Mouse (Mus musculus) neural tube, embryonic 15.5 days (tissue): ENCODE measurements around the gene Hexim1. TPM values are rescaled to one million over a fixed set of nuclear protein-coding genes. Genes with fewer than 3 reads are reported as not detected.
A peak's percentile ranks its signal among the peaks of the same experiment; 100 is the strongest.

Experiments used
- ATAC-seq: fragments of 200-750 bp; cut with Nextera tagmentation; 2 replicates; pipeline ENCODE4 v1.8.0; 2017; ENCODE audit warnings: mild to moderate bottlenecking, moderate TSS enrichment, moderate library complexity; ENCODE audit not compliant: low FRiP score
- H3K27ac ChIP-seq: fragments of 300-500 bp; sonication (generic); replicated peaks from 2 replicates; pipeline ENCODE4 v1.5.1; 2015; ENCODE audit warnings: mild to moderate bottlenecking, inconsistent platforms
- H3K27me3 ChIP-seq: fragments of 300-500 bp; sonication (generic); replicated peaks from 2 replicates; pipeline ENCODE4 v1.6.1; 2015; ENCODE audit warnings: inconsistent platforms
- H3K36me3 ChIP-seq: fragments of 300-500 bp; sonication (generic); 2 replicates; pipeline ENCODE4 v1.6.1; 2015; ENCODE audit warnings: inconsistent platforms
- H3K4me1 ChIP-seq: fragments of 300-500 bp; sonication (generic); 2 replicates; pipeline ENCODE4 v1.6.1; 2015; ENCODE audit warnings: inconsistent platforms
- H3K4me2 ChIP-seq: fragments of 300-500 bp; sonication (generic); 2 replicates; pipeline ENCODE4 v1.6.1; 2015; ENCODE audit warnings: inconsistent platforms, mild to moderate bottlenecking, moderate library complexity
- H3K4me3 ChIP-seq: fragments of 300-500 bp; sonication (generic); replicated peaks from 2 replicates; pipeline ENCODE4 v1.5.1; 2015; ENCODE audit warnings: mild to moderate bottlenecking, inconsistent platforms
- H3K9ac ChIP-seq: fragments of 300-500 bp; sonication (generic); replicated peaks from 2 replicates; pipeline ENCODE4 v1.6.1; 2015; ENCODE audit warnings: mild to moderate bottlenecking, inconsistent platforms
- H3K9me3 ChIP-seq: fragments of 300-500 bp; sonication (generic); replicated peaks from 2 replicates; pipeline ENCODE4 v1.6.1; 2016; ENCODE audit warnings: inconsistent platforms
- WGBS: fragments of 180-500 bp; shearing (Covaris S2); methylation state at CpG from one replicate; pipeline ENCODE4 v1.1.7; 2015; ENCODE audit warnings: mixed read lengths; 5-methylcytosine and 5-hydroxymethylcytosine counted together
- polyA plus RNA-seq: library from polyadenylated mRNA; unstranded; fragments of >200 nt; fragmentation: Nextera tagmentation; extraction: Ambion mirVana; gene quantifications from 2 replicates; pipeline ENCODE4 v1.2.1, GENCODE M21; 2015

Hexim1 gene
- polyA plus RNA-seq, 1 experiment from 2014 or later: 4.3 TPM

DNA sequence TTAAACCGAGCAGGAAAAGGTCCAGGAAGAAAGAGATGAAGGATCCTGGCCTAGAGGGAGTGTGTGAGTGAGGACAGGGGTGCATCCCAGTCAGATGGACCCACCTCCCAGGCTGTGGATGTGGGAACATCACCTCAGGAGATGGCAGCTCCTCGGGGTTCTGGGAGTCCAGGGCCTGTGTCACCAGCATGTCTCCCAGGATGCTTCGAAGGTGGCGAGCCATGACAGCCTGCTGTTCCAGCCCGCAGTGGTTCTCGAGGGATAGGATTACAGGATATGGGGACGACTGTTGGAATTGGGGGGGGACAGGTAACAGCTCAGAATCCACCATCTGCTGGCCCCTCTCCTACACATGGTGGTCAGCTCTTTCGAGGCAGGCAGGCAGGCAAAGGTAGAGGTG, 39.5 kb upstream of the Hexim1 start:
- no peak for ATAC-seq
- Histone ChIP-seq H3K4me2 (no peak overlapping the region), H3K27me3 (peaks cover 23% of the 10 kb centered on the region), H3K9me3 (no peaks in the 10 kb centered on the region), H3K4me1 (peaks cover 14% of the 10 kb centered on the region), H3K9ac (no peak overlapping the region), H3K36me3 (no peaks in the 10 kb centered on the region), H3K4me3 (no peak overlapping the region), H3K27ac (no peak overlapping the region)
- 92% methylated on average over 8 of the region's 8 CpGs for WGBS

GRCm38 (mm10) chr11:103078131-103078530, 37.9 kb upstream of the Hexim1 start:
- ATAC-seq: no peak
- H3K27me3 ChIP-seq: peaks cover 35% of the 10 kb centered on the region
- no peaks in the 10 kb centered on the region for H3K36me3 ChIP-seq
- peaks cover 14% of the 10 kb centered on the region for H3K4me1 ChIP-seq
- no peaks in the 10 kb centered on the region for H3K9me3 ChIP-seq
- H3K9ac ChIP-seq: no peak overlapping the region
- H3K4me3 ChIP-seq: no peak overlapping the region
- no peak overlapping the region for H3K4me2 ChIP-seq
- 82% methylated on average over 11 of the region's 11 CpGs for WGBS
- H3K27ac ChIP-seq: no peak overlapping the region

DNA sequence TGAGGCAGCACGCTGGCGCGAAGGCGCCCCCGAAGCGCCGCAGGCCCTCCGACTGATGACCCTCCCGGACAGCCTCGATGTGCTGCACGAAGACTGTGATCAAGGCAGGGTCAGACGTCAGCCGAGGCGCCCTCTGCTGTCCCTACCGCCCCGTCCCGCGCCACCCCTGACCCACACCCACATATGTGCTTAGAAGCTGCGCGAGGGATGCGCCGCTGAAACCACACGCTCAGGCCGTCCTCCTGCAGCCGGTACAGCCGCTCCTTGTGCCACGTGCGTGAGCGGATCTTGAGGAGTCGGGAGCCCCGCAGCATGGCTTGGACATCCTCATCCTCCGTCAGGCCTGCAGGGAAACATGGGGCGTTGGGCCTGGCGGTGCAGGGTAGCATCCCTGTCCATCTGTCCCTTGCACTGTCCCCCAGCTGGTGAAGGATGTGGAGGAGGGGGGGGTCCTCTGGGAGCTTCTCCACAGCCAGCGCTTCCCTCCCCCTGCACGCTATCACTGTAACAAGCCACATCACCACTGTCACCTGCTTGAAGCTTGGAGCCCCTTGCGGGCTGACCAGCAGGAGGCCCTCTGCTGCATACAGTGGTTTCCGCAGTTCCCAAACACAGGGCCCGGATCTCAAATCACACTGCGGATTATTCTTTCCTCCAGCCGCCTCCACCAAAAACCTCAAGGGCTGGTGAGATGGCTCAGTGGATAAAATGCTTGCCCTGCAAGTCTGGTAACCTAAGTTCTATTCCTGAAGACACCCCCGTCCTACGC, 35.5 kb upstream of the Hexim1 start:
- Histone ChIP-seq H3K36me3 (no peaks in the 10 kb centered on the region), H3K9ac (peak overlapping the region; percentile 42), H3K4me2 (peak overlapping the region; percentile 60), H3K9me3 (no peaks in the 10 kb centered on the region), H3K4me3 (peak overlapping the region; percentile 32), H3K27me3 (peaks cover 35% of the 10 kb centered on the region), H3K4me1 (peaks cover 14% of the 10 kb centered on the region), H3K27ac (no peak overlapping the region)
- WGBS: 2% methylated on average over 43 of the region's 43 CpGs
- peak; percentile 50; the same call in 1 of the 2 replicates for ATAC-seq

DNA sequence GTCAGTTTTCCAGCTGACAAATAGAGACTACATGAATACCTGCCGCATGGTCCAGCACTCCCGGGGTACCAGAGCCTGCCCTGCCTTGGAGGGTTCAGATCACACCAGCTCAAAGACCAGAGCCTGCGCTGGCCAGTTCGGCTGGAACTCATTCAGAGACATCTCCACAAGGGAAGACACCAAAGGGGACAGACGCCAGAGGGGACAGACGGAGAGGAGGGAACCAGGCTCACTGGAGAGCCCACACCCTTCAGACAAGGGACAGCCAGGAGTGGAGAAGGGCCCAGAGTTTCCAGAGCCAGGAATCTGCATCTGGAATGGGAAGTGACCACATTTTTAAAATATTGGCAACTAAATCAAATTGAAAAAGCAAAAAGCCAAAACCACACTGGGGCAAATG, 34.4 kb upstream of the Hexim1 start:
- Histone ChIP-seq H3K4me1 (peaks cover 14% of the 10 kb centered on the region), H3K9ac (no peak overlapping the region), H3K9me3 (no peaks in the 10 kb centered on the region), H3K4me3 (no peak overlapping the region), H3K27ac (no peak overlapping the region), H3K36me3 (no peaks in the 10 kb centered on the region), H3K4me2 (no peak overlapping the region), H3K27me3 (peaks cover 35% of the 10 kb centered on the region)
- WGBS: 54% methylated on average over 6 of the region's 6 CpGs
- ATAC-seq: no peak

- WGBS: 89% methylated on average over 7 of the region's 7 CpGs
- H3K9me3 ChIP-seq: no peaks in the 10 kb centered on the region
- no peak overlapping the region for H3K27ac ChIP-seq
- no peaks in the 10 kb centered on the region for H3K4me1 ChIP-seq
- peaks cover 8% of the 10 kb centered on the region for H3K27me3 ChIP-seq
- H3K9ac ChIP-seq: no peak overlapping the region
- H3K4me2 ChIP-seq: no peak overlapping the region
- H3K36me3 ChIP-seq: no peaks in the 10 kb centered on the region
- no peak overlapping the region for H3K4me3 ChIP-seq
- ATAC-seq: no peak
Observed at GRCm38 (mm10) chr11:103093306-103093705, 22.7 kb upstream of the Hexim1 start.

DNA sequence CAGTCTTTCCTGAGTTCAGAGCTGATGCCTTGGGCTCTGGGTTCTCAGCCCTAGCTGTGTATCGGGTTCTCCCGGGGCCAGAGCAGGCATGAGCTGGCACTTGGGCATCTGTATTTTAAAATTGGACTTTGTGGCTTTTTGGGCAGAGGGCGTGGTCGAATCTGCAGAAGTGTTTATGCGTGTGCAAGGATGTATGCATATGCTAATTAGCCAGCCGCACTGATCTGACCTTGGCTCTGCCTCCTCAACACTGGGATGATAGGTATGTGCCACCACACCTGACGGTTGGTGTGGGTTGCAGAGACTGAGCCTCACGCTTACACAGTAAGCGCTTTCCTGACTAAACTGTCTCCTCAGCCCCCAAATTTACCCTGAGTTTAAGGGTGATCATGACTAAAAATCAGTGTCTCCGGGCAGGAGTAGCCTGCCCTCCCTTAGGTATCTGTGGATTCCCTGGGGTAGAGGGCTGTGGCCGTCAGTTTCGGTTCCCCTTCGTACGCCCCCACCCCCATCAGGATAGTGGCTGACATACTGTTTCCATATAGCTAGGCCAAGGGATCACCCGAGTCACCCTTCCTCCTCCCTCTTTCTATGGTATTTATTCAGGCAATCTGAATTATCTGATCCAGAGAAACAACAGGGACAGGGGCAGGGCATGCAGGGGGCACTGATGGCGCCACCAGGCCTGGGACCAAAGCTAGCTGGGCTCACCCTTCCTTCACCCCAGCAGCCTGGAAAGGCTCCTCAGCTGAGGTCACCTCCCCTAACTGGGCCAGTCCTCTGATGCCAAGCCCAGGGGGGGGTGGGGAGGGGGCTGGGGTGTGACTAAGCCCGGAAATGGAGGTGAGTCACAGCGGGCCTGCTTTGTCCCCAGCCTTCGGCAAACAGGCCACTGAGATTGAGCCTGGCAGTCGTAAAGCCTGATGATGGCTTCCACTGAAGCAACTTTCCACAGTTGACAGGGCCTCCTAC, 21.9 kb upstream of the Hexim1 start:
- H3K27me3 ChIP-seq: peaks cover 16% of the 10 kb centered on the region
- H3K9me3 ChIP-seq: no peaks in the 10 kb centered on the region
- no peak overlapping the region for H3K4me3 ChIP-seq
- ATAC-seq: no peak
- no peaks in the 10 kb centered on the region for H3K36me3 ChIP-seq
- no peak overlapping the region for H3K9ac ChIP-seq
- no peak overlapping the region for H3K4me2 ChIP-seq
- 63% methylated on average over 20 of the region's 20 CpGs for WGBS
- no peak overlapping the region for H3K27ac ChIP-seq
- H3K4me1 ChIP-seq: no peaks in the 10 kb centered on the region

DNA sequence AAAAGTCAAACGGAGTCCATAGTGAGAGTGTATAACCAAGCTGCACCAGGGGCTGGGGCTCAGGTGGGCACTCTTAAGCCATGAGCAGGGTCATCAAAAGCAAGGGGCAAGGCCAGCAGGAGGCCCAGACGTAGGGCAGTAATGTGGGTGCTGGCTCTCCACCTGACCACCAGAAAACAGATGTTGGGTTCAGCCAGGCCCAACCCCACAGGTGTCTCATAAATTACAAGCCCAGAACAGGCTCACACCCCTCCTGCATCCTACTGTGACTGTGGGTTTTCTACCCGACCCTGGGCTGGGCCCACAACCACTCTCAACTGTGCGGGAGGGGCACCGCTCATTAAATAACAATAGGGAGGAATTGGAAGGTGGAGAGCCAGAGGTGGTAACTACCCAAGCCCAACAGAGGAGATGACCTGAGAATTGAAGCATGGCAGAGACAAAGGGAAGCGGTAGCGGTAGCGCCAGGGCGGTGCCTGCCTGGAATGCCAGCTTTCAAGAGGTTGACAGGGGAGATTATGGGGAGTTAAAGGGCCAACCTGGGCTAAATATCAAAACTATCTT, 20.8 kb upstream of the Hexim1 start:
- H3K9me3 ChIP-seq: no peaks in the 10 kb centered on the region
- no peaks in the 10 kb centered on the region for H3K36me3 ChIP-seq
- no peak overlapping the region for H3K9ac ChIP-seq
- peaks cover 27% of the 10 kb centered on the region for H3K27me3 ChIP-seq
- ATAC-seq: no peak
- H3K27ac ChIP-seq: no peak overlapping the region
- WGBS: 40% methylated on average over 9 of the region's 9 CpGs
- no peaks in the 10 kb centered on the region for H3K4me1 ChIP-seq
- H3K4me2 ChIP-seq: no peak overlapping the region
- no peak overlapping the region for H3K4me3 ChIP-seq

DNA sequence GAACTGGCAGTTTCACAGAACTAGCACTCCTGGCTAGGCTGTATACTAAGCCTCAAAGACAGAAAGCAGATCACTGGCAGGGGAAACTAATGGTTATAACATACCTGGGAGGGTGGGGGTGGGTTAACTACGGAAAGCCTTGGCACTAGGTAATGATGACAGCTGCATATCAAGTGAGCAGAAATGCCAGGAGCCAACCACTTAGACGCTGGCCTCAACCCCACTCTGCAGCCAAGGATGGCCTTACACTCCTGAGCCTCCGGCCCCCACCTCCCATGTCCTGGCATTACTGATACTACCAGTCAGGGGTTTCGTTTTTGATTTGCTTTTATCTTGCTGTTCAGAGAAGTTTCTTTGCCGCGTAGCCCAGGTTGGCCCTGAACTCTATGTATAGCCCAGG, 20.2 kb upstream of the Hexim1 start:
- 88% methylated on average over 6 of the region's 6 CpGs for WGBS
- no peak for ATAC-seq
- Histone ChIP-seq H3K4me2 (no peak overlapping the region), H3K9ac (no peak overlapping the region), H3K4me3 (no peak overlapping the region), H3K27ac (no peak overlapping the region), H3K27me3 (peaks cover 33% of the 10 kb centered on the region), H3K36me3 (no peaks in the 10 kb centered on the region), H3K4me1 (peaks cover under 1% of the 10 kb centered on the region), H3K9me3 (no peaks in the 10 kb centered on the region)

DNA sequence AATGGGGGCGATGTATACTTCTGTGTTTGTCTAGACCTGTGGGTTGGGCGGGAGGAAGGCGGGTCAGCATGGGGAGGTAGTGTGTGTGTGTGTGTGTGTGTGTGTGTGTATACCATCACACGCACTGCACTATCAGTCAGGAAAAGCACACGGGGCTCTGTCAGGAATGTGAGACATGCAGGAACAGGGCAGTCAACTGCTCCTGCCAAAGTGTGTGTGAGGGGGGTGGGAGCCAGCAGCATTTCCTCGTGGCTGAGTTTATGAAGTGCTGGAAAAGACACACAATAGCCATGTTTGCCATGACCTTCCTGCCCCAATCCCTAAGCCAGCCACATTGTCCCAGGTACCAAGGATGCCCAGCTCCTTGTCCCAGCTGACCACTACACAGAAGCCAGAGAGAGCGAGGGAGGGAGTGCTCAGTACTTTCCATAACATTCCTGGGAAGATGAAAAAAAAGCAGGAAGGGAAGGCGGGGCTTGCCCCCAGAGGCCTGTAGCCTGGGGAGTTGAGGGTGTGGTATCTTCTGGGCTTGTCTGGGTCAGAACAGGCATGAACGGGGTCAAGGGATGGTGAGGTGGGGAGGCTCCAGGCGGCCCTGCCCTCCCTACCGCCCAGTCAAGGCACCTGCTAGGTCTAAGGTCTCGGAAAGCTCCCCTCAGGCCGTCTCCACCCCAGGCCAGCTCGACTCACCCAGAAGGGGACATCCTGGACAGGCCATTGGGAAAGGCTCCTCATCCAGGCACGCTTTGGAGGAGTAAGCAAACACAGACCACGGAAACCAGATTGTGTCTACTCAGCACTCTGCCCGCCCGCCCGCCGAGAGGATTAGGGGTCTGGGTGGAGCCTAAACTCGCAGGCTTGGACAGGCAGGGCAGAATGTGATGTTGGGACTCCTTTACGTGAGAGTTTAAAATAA, 18.8 kb upstream of the Hexim1 start:
- WGBS: 32% methylated on average over 22 of the region's 22 CpGs
- ATAC-seq: no peak
- Histone ChIP-seq H3K9me3 (no peaks in the 10 kb centered on the region), H3K4me1 (peaks cover 15% of the 10 kb centered on the region), H3K27me3 (peaks cover 41% of the 10 kb centered on the region), H3K4me2 (no peak overlapping the region), H3K9ac (no peak overlapping the region), H3K36me3 (no peaks in the 10 kb centered on the region), H3K4me3 (no peak overlapping the region), H3K27ac (no peak overlapping the region)

GRCm38 (mm10) chr11:103098531-103099190, 17.4 kb upstream of the Hexim1 start:
- Histone ChIP-seq H3K9me3 (no peaks in the 10 kb centered on the region), H3K9ac (no peak overlapping the region), H3K4me2 (no peak overlapping the region), H3K4me1 (peaks cover 26% of the 10 kb centered on the region), H3K36me3 (no peaks in the 10 kb centered on the region), H3K27me3 (peaks cover 42% of the 10 kb centered on the region), H3K27ac (no peak overlapping the region), H3K4me3 (no peak overlapping the region)
- 69% methylated on average over 11 of the region's 11 CpGs for WGBS
- no peak for ATAC-seq
